Mouse (Mus musculus): ENCODE results near the gene Flt3. TPM values are rescaled to one million over a fixed set of nuclear protein-coding genes. Genes with fewer than 3 reads are reported as not detected.

The Flt3 gene
- polyA plus RNA-seq, 1 experiment from 2014 or later: 0.02 TPM

GRCm38 (mm10) chr5:147338967-147339366, 61.3 kb downstream of the Flt3 start:
- no peak for DNase-seq (ENCODE audit: low spot score)

GRCm38 (mm10) chr5:147332711-147333110, 67.6 kb downstream of the Flt3 start:
- H3K36me3 ChIP-seq: no peaks in the 10 kb centered on the region
- H3K9me3 ChIP-seq (replicated peaks): no peaks in the 10 kb centered on the region
- H3K27ac ChIP-seq (replicated peaks): no peak overlapping the region
- peaks cover 5% of the 10 kb centered on the region for H3K4me1 ChIP-seq
- DNase-seq (ENCODE audit: low spot score): no peak
- no peaks in the 10 kb centered on the region for H3K27me3 ChIP-seq (ENCODE audit: low read depth, poor library complexity, severe bottlenecking)
- 53% methylated on average over 7 of the region's 7 CpGs for WGBS
- H3K4me3 ChIP-seq: no peak overlapping the region

More at GRCm38 (mm10) chr5:147338967-147339366, 61.3 kb downstream of the Flt3 start:
- Histone ChIP-seq H3K4me1 (peaks cover 4% of the 10 kb centered on the region; the same call in 1 of the 2 replicates), H3K9me3 (replicated peaks) (no peaks in the 10 kb centered on the region), H3K27ac (replicated peaks) (no peak overlapping the region), H3K36me3 (no peaks in the 10 kb centered on the region), H3K4me3 (no peak overlapping the region), H3K27me3 (ENCODE audit: low read depth, poor library complexity, severe bottlenecking) (no peaks in the 10 kb centered on the region)
- 63% methylated on average over 9 of the region's 9 CpGs for WGBS

GRCm38 (mm10) chr5:147331547-147331946, 68.7 kb downstream of the Flt3 start:
- 41% methylated on average over 2 of the region's 2 CpGs for WGBS
- H3K36me3 ChIP-seq: no peaks in the 10 kb centered on the region
- no peaks in the 10 kb centered on the region for H3K27me3 ChIP-seq (ENCODE audit: low read depth, poor library complexity, severe bottlenecking)
- peaks cover 5% of the 10 kb centered on the region for H3K4me1 ChIP-seq
- no peaks in the 10 kb centered on the region for H3K9me3 ChIP-seq (replicated peaks)
- H3K4me3 ChIP-seq: no peak overlapping the region
- peak; percentile 49 for DNase-seq (ENCODE audit: low spot score)
- no peak overlapping the region for H3K27ac ChIP-seq (replicated peaks)

- DNase-seq (ENCODE audit: low spot score): no peak
- Histone ChIP-seq H3K4me1 (peaks cover 5% of the 10 kb centered on the region), H3K9me3 (replicated peaks) (no peaks in the 10 kb centered on the region), H3K27me3 (ENCODE audit: low read depth, poor library complexity, severe bottlenecking) (no peaks in the 10 kb centered on the region), H3K36me3 (no peaks in the 10 kb centered on the region), H3K27ac (replicated peaks) (no peak overlapping the region), H3K4me3 (no peak overlapping the region)
- WGBS: 86% methylated on average over 11 of the region's 11 CpGs
Measured at GRCm38 (mm10) chr5:147329946-147330345, 70.3 kb downstream of the Flt3 start.

- 85% methylated on average over 5 of the region's 5 CpGs for WGBS
- DNase-seq (ENCODE audit: low spot score): no peak
- peaks cover 8% of the 10 kb centered on the region for H3K27me3 ChIP-seq (ENCODE audit: low read depth, poor library complexity, severe bottlenecking)
- no peaks in the 10 kb centered on the region for H3K9me3 ChIP-seq (replicated peaks)
- H3K27ac ChIP-seq (replicated peaks): no peak overlapping the region
- H3K36me3 ChIP-seq: no peaks in the 10 kb centered on the region
- H3K4me3 ChIP-seq: no peak overlapping the region
- peaks cover 2% of the 10 kb centered on the region for H3K4me1 ChIP-seq
Measured at GRCm38 (mm10) chr5:147327636-147328035, 72.7 kb downstream of the Flt3 start.

- 79% methylated on average over 11 of the region's 11 CpGs for WGBS
- no peaks in the 10 kb centered on the region for H3K9me3 ChIP-seq (replicated peaks)
Measured at GRCm38 (mm10) chr5:147325931-147326330, 74.4 kb downstream of the Flt3 start.

GRCm38 (mm10) chr5:147323237-147323917, 76.9 kb downstream of the Flt3 start:
- Histone ChIP-seq H3K4me3 (no peak overlapping the region), H3K36me3 (no peaks in the 10 kb centered on the region), H3K27ac (replicated peaks) (no peak overlapping the region), H3K9me3 (replicated peaks) (no peaks in the 10 kb centered on the region), H3K27me3 (ENCODE audit: low read depth, poor library complexity, severe bottlenecking) (peaks cover 51% of the 10 kb centered on the region), H3K4me1 (no peaks in the 10 kb centered on the region)
- 20% methylated on average over 17 of the region's 17 CpGs for WGBS
- DNase-seq (ENCODE audit: low spot score): peak; percentile 75

More at GRCm38 (mm10) chr5:147325931-147326330, 74.4 kb downstream of the Flt3 start:
- no peaks in the 10 kb centered on the region for H3K4me1 ChIP-seq
- H3K4me3 ChIP-seq: no peak overlapping the region
- no peaks in the 10 kb centered on the region for H3K36me3 ChIP-seq
- DNase-seq (ENCODE audit: low spot score): no peak
- peaks cover 25% of the 10 kb centered on the region for H3K27me3 ChIP-seq (ENCODE audit: low read depth, poor library complexity, severe bottlenecking)
- H3K27ac ChIP-seq (replicated peaks): no peak overlapping the region

- Histone ChIP-seq H3K27ac (replicated peaks) (no peak within 1 kb of the TSS), H3K4me3 (no peak within 1 kb of the TSS), H3K27me3 (ENCODE audit: low read depth, poor library complexity, severe bottlenecking) (peaks cover 63% of the 10 kb centered on the region), H3K36me3 (no peaks in the 10 kb centered on the region), H3K4me1 (no peaks in the 10 kb centered on the region), H3K9me3 (replicated peaks) (no peaks in the 10 kb centered on the region)
- WGBS: 68% methylated on average over 8 of the region's 8 CpGs
- no peak for DNase-seq (ENCODE audit: low spot score)
Measured at GRCm38 (mm10) chr5:147322183-147322582, 78.1 kb downstream of the Flt3 start, which contains the start of gene Urad. Urad (minus strand) TSS chr5:147322440.

GRCm38 (mm10) chr5:147319653-147320052, 80.6 kb downstream of the Flt3 start:
- H3K9me3 ChIP-seq (replicated peaks): no peaks in the 10 kb centered on the region
- no peaks in the 10 kb centered on the region for H3K36me3 ChIP-seq
- no peak overlapping the region for H3K27ac ChIP-seq (replicated peaks)
- H3K4me3 ChIP-seq: no peak overlapping the region
- peaks cover 9% of the 10 kb centered on the region for H3K4me1 ChIP-seq
- H3K27me3 ChIP-seq (ENCODE audit: low read depth, poor library complexity, severe bottlenecking): peaks cover 88% of the 10 kb centered on the region
- no peak for DNase-seq (ENCODE audit: low spot score)

- H3K27ac ChIP-seq (replicated peaks): no peak overlapping the region
- H3K4me3 ChIP-seq: no peak overlapping the region
- peaks cover 100% of the 10 kb centered on the region for H3K27me3 ChIP-seq (ENCODE audit: low read depth, poor library complexity, severe bottlenecking)
- no peaks in the 10 kb centered on the region for H3K9me3 ChIP-seq (replicated peaks)
- 22% methylated on average over 7 of the region's 7 CpGs for WGBS
- peaks cover 10% of the 10 kb centered on the region for H3K4me1 ChIP-seq
- no peaks in the 10 kb centered on the region for H3K36me3 ChIP-seq
- DNase-seq (ENCODE audit: low spot score): no peak
Measured at GRCm38 (mm10) chr5:147317991-147318390, 82.3 kb downstream of the Flt3 start.

GRCm38 (mm10) chr5:147317321-147317720, 83.0 kb downstream of the Flt3 start:
- WGBS: 7% methylated on average over 7 of the region's 7 CpGs
- no peak for DNase-seq (ENCODE audit: low spot score)
- Histone ChIP-seq H3K9me3 (replicated peaks) (no peaks in the 10 kb centered on the region), H3K4me1 (peaks cover 10% of the 10 kb centered on the region), H3K36me3 (no peaks in the 10 kb centered on the region), H3K27me3 (ENCODE audit: low read depth, poor library complexity, severe bottlenecking) (peaks cover 100% of the 10 kb centered on the region), H3K4me3 (no peak overlapping the region), H3K27ac (replicated peaks) (no peak overlapping the region)

- no peak overlapping the region for H3K4me3 ChIP-seq
- H3K36me3 ChIP-seq: no peaks in the 10 kb centered on the region
- under 1% methylated on average over 25 of the region's 25 CpGs for WGBS
- DNase-seq (ENCODE audit: low spot score): no peak
- no peak overlapping the region for H3K27ac ChIP-seq (replicated peaks)
- H3K9me3 ChIP-seq (replicated peaks): no peaks in the 10 kb centered on the region
- peaks cover 10% of the 10 kb centered on the region for H3K4me1 ChIP-seq
- H3K27me3 ChIP-seq (ENCODE audit: low read depth, poor library complexity, severe bottlenecking): peaks cover 100% of the 10 kb centered on the region
Measured at GRCm38 (mm10) chr5:147315432-147316075, 84.7 kb downstream of the Flt3 start.

Measured in midbrain, embryonic 10.5 days (tissue).